In genomic region chr10:25231358-25231757, GRCm38 (mm10) we compare ENCODE assay signal across 18 mouse cellular contexts.
"Had no signal": no experiment of that assay in that cellular context is flagged by ENCODE, and none has a peak within 500 bp of the region (broad histone marks: within the 10 kb centered on the region; RNA-seq: fewer than 3 reads in every experiment).

No protein-coding gene starts in this region.

- H3K4me1 ChIP-seq: intestine, embryonic 15.5 days; kidney, embryonic 15.5 days; liver, embryonic 13.5 days; megakaryocyte, embryonic 14.5 days; neural tube, embryonic 15.5 days had no signal

- H3K27ac ChIP-seq: intestine, embryonic 15.5 days; kidney, embryonic 15.5 days; limb, embryonic 12.5 days; liver, embryonic 13.5 days; lung, embryonic 15.5 days; macrophage; neural tube, embryonic 15.5 days had no signal

- H3K9ac ChIP-seq: intestine, embryonic 15.5 days; kidney, embryonic 15.5 days; limb, embryonic 12.5 days; liver, embryonic 13.5 days; liver, postnatal 0 days; lung, embryonic 15.5 days; neural tube, embryonic 15.5 days had no signal

- H3K36me3 ChIP-seq: intestine, embryonic 15.5 days; kidney, embryonic 15.5 days; limb, embryonic 12.5 days; liver, embryonic 13.5 days; lung, embryonic 15.5 days; neural tube, embryonic 15.5 days had no signal

- H3K4me2 ChIP-seq: intestine, embryonic 15.5 days; kidney, embryonic 15.5 days; limb, embryonic 12.5 days; liver, embryonic 13.5 days; lung, embryonic 15.5 days; neural tube, embryonic 15.5 days had no signal

- H3K9me3 ChIP-seq: intestine, embryonic 15.5 days; kidney, embryonic 15.5 days; limb, embryonic 12.5 days; liver, embryonic 13.5 days; lung, embryonic 15.5 days; megakaryocyte, embryonic 14.5 days; neural tube, embryonic 15.5 days had no signal

- H3K4me3 ChIP-seq: intestine, embryonic 15.5 days; kidney, embryonic 15.5 days; limb, embryonic 12.5 days; liver, embryonic 13.5 days; lung, embryonic 15.5 days; megakaryocyte, embryonic 14.5 days; myocyte; neural tube, embryonic 15.5 days had no signal

- ATAC-seq: intestine, embryonic 15.5 days; liver, postnatal 0 days had no signal

- H3K27me3 ChIP-seq: intestine, embryonic 15.5 days; kidney, embryonic 15.5 days; limb, embryonic 12.5 days; liver, embryonic 13.5 days; lung, embryonic 15.5 days; megakaryocyte, embryonic 14.5 days; neural tube, embryonic 15.5 days had no signal

- DNase-seq: kidney, adult 18-20 months; kidney, postnatal 14 days; liver; liver, embryonic 13.5 days; liver, postnatal 0 days; lung, postnatal 14 days; right cerebral cortex, postnatal 4 days; spleen, adult 18-20 months; thymus, adult 18-20 months; thymus, postnatal 14 days had no signal
